In the genomic region with DNA sequence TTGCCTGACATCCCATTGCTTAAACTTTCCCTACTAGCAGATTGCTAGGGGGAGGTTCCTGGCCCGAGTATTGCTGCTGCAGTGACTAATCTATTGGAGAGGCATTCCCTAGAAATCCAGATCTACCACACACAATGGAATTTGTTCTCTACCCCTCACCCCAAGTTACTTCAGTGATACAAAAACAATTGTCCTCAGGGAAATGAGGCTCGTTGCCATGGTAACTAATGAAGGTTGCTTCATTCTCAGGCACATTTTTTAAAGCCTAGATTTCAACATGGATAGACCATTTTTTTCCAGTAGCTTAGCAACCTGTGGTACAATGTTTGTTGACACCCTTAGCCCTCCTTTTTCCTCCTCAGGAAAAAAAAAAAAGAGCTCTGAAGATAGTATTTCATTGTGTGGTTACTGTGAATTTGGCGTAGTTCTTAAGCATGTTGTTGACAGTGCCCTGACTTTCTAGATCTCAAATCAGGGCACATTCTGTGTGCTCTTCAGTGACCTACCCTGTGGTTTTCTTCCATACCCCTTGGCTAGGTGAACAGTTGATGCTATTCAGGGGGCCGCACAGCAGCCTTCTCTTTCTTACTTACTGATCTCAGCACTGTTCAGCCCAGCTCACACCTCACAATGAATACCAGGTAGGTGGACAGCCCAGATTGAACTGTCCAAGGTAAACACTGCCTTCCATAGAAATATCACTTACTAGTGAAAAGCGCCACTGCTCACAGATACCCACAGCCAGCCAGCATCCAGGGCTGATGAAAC, we compare ENCODE assay signal across 8 mouse cellular contexts. TPM values are rescaled to one million over a fixed set of nuclear protein-coding genes. Genes with fewer than 3 reads are reported as not detected.
DNase-seq lines count a peak whose midpoint lies in the region; ATAC-seq lines count a peak whose summit lies in the region.

No protein-coding gene starts in this region.

- H3K9me3 ChIP-seq in forebrain, embryonic 15.5 days = no peaks in the 10 kb centered on the region
- no peaks in the 10 kb centered on the region for H3K9me3 ChIP-seq in hindbrain, embryonic 11.5 days (ENCODE audit: control insufficient read depth, low read length)
- no peaks in the 10 kb centered on the region for H3K9me3 ChIP-seq in lung, embryonic 15.5 days

- peaks cover 32% of the 10 kb centered on the region for H3K4me1 ChIP-seq in forebrain, embryonic 15.5 days
- 0 out of 2 replicates have a peak, but pooled peaks cover 7% of the 10 kb centered on the region for H3K4me1 ChIP-seq in hindbrain, embryonic 11.5 days (replicated peaks; ENCODE audit: control insufficient read depth, insufficient read depth, low read length)
- H3K4me1 ChIP-seq in lung, embryonic 15.5 days = peaks cover 38% of the 10 kb centered on the region

- WGBS in forebrain, embryonic 15.5 days = 28% methylated on average over 5 of the region's 5 CpGs
- 38% methylated on average over 5 of the region's 5 CpGs for WGBS in hindbrain, embryonic 11.5 days
- WGBS in lung, embryonic 15.5 days = 46% methylated on average over 5 of the region's 5 CpGs

- DNase-seq in adrenal gland, adult 2 months = peak; percentile 66
- DNase-seq in adrenal gland, adult 18-20 months (ENCODE audit: low spot score in 2 of 2) = no peak
- peak; percentile 95 for DNase-seq in adipocyte (ENCODE audit: low spot score)
- peak; percentile 78 for DNase-seq in hindbrain, embryonic 11.5 days (ENCODE audit: low spot score)
- peak; percentile 73 for DNase-seq in retina, postnatal 1 day

- no peaks in the 10 kb centered on the region for H3K27me3 ChIP-seq in forebrain, embryonic 15.5 days
- no peaks in the 10 kb centered on the region for H3K27me3 ChIP-seq in hindbrain, embryonic 11.5 days (ENCODE audit: control insufficient read depth, insufficient read depth, low read length)
- no peaks in the 10 kb centered on the region for H3K27me3 ChIP-seq in lung, embryonic 15.5 days

- peak overlapping the region; percentile 77 for H3K27ac ChIP-seq in forebrain, embryonic 15.5 days (replicated peaks)
- peak overlapping the region; percentile 61 for H3K27ac ChIP-seq in hindbrain, embryonic 11.5 days (ENCODE audit: low read depth, low read length)
- no peak overlapping the region for H3K27ac ChIP-seq in lung, embryonic 15.5 days

- H3K4me3 ChIP-seq in forebrain, embryonic 15.5 days = no peak overlapping the region
- H3K4me3 ChIP-seq in hindbrain, embryonic 11.5 days (ENCODE audit: low read depth, low read length) = no peak overlapping the region
- H3K4me3 ChIP-seq in lung, embryonic 15.5 days = no peak overlapping the region

- peak; percentile 78 for ATAC-seq in forebrain, embryonic 15.5 days (replicated peaks)
- ATAC-seq in hindbrain, embryonic 11.5 days (ENCODE audit: low FRiP score) = peak; percentile 83
- ATAC-seq in lung, embryonic 15.5 days (ENCODE audit: borderline replicate concordance, extremely low read depth, low FRiP score, low TSS enrichment) = peak; percentile 56; the same call in 1 of the 2 replicates
- ATAC-seq in cerebellum, adult (ENCODE audit: insufficient number of reproducible peaks, low FRiP score, low TSS enrichment) = no peak

- 0 out of 2 replicates have a peak overlapping the region, but pooled peaks have one; percentile 5 for H3K4me2 ChIP-seq in forebrain, embryonic 15.5 days (replicated peaks)
- H3K4me2 ChIP-seq in hindbrain, embryonic 11.5 days (replicated peaks; ENCODE audit: low read depth, low read length) = no peak overlapping the region
- no peak overlapping the region for H3K4me2 ChIP-seq in lung, embryonic 15.5 days

- H3K36me3 ChIP-seq in forebrain, embryonic 15.5 days = no peaks in the 10 kb centered on the region
- H3K36me3 ChIP-seq in hindbrain, embryonic 11.5 days (ENCODE audit: control insufficient read depth, insufficient read depth, low read length) = no peaks in the 10 kb centered on the region
- H3K36me3 ChIP-seq in lung, embryonic 15.5 days = no peaks in the 10 kb centered on the region

- no peak overlapping the region for H3K9ac ChIP-seq in forebrain, embryonic 15.5 days (replicated peaks)
- H3K9ac ChIP-seq in hindbrain, embryonic 11.5 days (ENCODE audit: low read depth, low read length) = no peak overlapping the region
- no peak overlapping the region for H3K9ac ChIP-seq in lung, embryonic 15.5 days

RNA-seq across cellular contexts. Expression of gene Wdfy2, which starts 42.8 kb away (rescaled TPM):
- 10 to 100 TPM; 29.5 to 31.9 TPM for total RNA-seq in adrenal gland, adult 2 months (2021)
- polyA plus RNA-seq in adrenal gland, adult 2 months (2012; rRNA removed) = 9.0 and 14.0 TPM in 2 replicates
- total RNA-seq in adrenal gland, adult 18-20 months (2021) = 10 to 100 TPM; 20.0 to 33.7 TPM
- 8.5 and 8.7 TPM in 2 replicates for polyA plus RNA-seq in forebrain, embryonic 15.5 days (2015; fragmentation: Nextera tagmentation; extraction: Ambion mirVana)
- polyA plus RNA-seq in hindbrain, embryonic 11.5 days (2014; fragmentation: Nextera tagmentation; extraction: Ambion mirVana) = 12.5 and 17.0 TPM in 2 replicates
- 6.2 and 6.3 TPM in 2 replicates for polyA plus RNA-seq in lung, embryonic 15.5 days (2015; fragmentation: Nextera tagmentation; extraction: Ambion mirVana)

Comparison
In these comparisons a context has a peak if more than half of its experiments do, and no peak if none do; other contexts are left out.
1. DNase-seq: peak in adrenal gland, adult 2 months (single experiment), adipocyte (single experiment), hindbrain, embryonic 11.5 days (single experiment) and retina, postnatal 1 day (single experiment); none in adrenal gland, adult 18-20 months (0 of 2).